Mouse (Mus musculus) forebrain, embryonic 15.5 days (tissue): ENCODE data around the gene Aup1. TPM values are rescaled to one million over a fixed set of nuclear protein-coding genes. Genes with fewer than 3 reads are reported as not detected.

Experiments used
- ATAC-seq: fragments of 200-750 bp; cut with Nextera tagmentation; replicated peaks from 2 replicates; pipeline ENCODE4 v1.8.0; 2017; ENCODE audit warnings: mild to moderate bottlenecking, moderate TSS enrichment, moderate library complexity
- H3K27ac ChIP-seq: fragments of 300-500 bp; sonication (generic); replicated peaks from 2 replicates; pipeline ENCODE4 v1.5.1; 2015; ENCODE audit warnings: mild to moderate bottlenecking, inconsistent platforms
- H3K27me3 ChIP-seq: fragments of 300-500 bp; sonication (generic); 2 replicates; pipeline ENCODE4 v1.6.1; 2015; ENCODE audit warnings: inconsistent platforms
- H3K36me3 ChIP-seq: fragments of 300-500 bp; sonication (generic); 2 replicates; pipeline ENCODE4 v1.6.1; 2015; ENCODE audit warnings: mild to moderate bottlenecking, inconsistent platforms
- H3K4me1 ChIP-seq: fragments of 300-500 bp; sonication (generic); 2 replicates; pipeline ENCODE4 v1.6.1; 2015; ENCODE audit warnings: inconsistent platforms
- H3K4me2 ChIP-seq: fragments of 300-500 bp; sonication (generic); replicated peaks from 2 replicates; pipeline ENCODE4 v1.6.1; 2015; ENCODE audit warnings: mild to moderate bottlenecking, inconsistent platforms
- H3K4me3 ChIP-seq: fragments of 300-500 bp; sonication (generic); 2 replicates; pipeline ENCODE4 v1.5.1; 2015; ENCODE audit warnings: mild to moderate bottlenecking, inconsistent platforms
- H3K9ac ChIP-seq: fragments of 300-500 bp; sonication (generic); replicated peaks from 2 replicates; pipeline ENCODE4 v1.6.1; 2015; ENCODE audit warnings: mild to moderate bottlenecking, inconsistent platforms
- H3K9me3 ChIP-seq: fragments of 300-500 bp; sonication (generic); 2 replicates; pipeline ENCODE4 v1.6.1; 2016; ENCODE audit warnings: inconsistent platforms
- WGBS: fragments of 180-500 bp; shearing (Covaris S2); methylation state at CpG from one replicate; pipeline ENCODE4 v1.1.7; 2015; ENCODE audit warnings: mixed read lengths; 5-methylcytosine and 5-hydroxymethylcytosine counted together
- polyA plus RNA-seq: library from polyadenylated mRNA; unstranded; fragments of >200 nt; fragmentation: Nextera tagmentation; extraction: Ambion mirVana; gene quantifications from 2 replicates; pipeline ENCODE4 v1.2.1, GENCODE M21; 2015

Aup1 gene
- polyA plus RNA-seq, 1 experiment from 2014 or later = 161 TPM

- WGBS = 75% methylated on average over 3 of the region's 3 CpGs
- Histone ChIP-seq H3K9me3 (no peaks in the 10 kb centered on the region), H3K4me1 (no peaks in the 10 kb centered on the region), H3K4me3 (no peak overlapping the region), H3K36me3 (no peaks in the 10 kb centered on the region), H3K4me2 (no peak overlapping the region), H3K27ac (no peak overlapping the region), H3K9ac (no peak overlapping the region), H3K27me3 (no peaks in the 10 kb centered on the region)
- no peak for ATAC-seq
These were observed 35.3 kb upstream of the Aup1 start for GRCm38 (mm10) chr6:83019044-83019443.

GRCm38 (mm10) chr6:83020121-83020520 lies 34.2 kb upstream of the Aup1 start:
- no peaks in the 10 kb centered on the region for H3K4me1 ChIP-seq
- H3K27ac ChIP-seq = no peak overlapping the region
- H3K36me3 ChIP-seq = no peaks in the 10 kb centered on the region
- H3K4me3 ChIP-seq = no peak overlapping the region
- H3K9me3 ChIP-seq = no peaks in the 10 kb centered on the region
- WGBS = 87% methylated on average over 6 of the region's 6 CpGs
- H3K27me3 ChIP-seq = no peaks in the 10 kb centered on the region
- no peak overlapping the region for H3K9ac ChIP-seq
- no peak for ATAC-seq
- H3K4me2 ChIP-seq = no peak overlapping the region

- no peak overlapping the region for H3K9ac ChIP-seq
- no peaks in the 10 kb centered on the region for H3K9me3 ChIP-seq
- ATAC-seq = no peak
- H3K27me3 ChIP-seq = no peaks in the 10 kb centered on the region
- no peaks in the 10 kb centered on the region for H3K36me3 ChIP-seq
- WGBS = 85% methylated on average over 4 of the region's 4 CpGs
- no peaks in the 10 kb centered on the region for H3K4me1 ChIP-seq
- H3K4me2 ChIP-seq = no peak overlapping the region
- H3K27ac ChIP-seq = no peak overlapping the region
- H3K4me3 ChIP-seq = no peak overlapping the region
These were observed 33.3 kb upstream of the Aup1 start for GRCm38 (mm10) chr6:83020836-83021593.

- H3K9ac ChIP-seq = no peak overlapping the region
- H3K27ac ChIP-seq = no peak overlapping the region
- H3K4me2 ChIP-seq = no peak overlapping the region
- ATAC-seq = no peak
- H3K4me3 ChIP-seq = no peak overlapping the region
- H3K36me3 ChIP-seq = no peaks in the 10 kb centered on the region
- no peaks in the 10 kb centered on the region for H3K27me3 ChIP-seq
- H3K9me3 ChIP-seq = no peaks in the 10 kb centered on the region
- no peaks in the 10 kb centered on the region for H3K4me1 ChIP-seq
- 85% methylated on average over 9 of the region's 9 CpGs for WGBS
These were observed 31.3 kb upstream of the Aup1 start for GRCm38 (mm10) chr6:83023008-83023407.

- ATAC-seq = no peak
- WGBS = 86% methylated on average over 2 of the region's 2 CpGs
- H3K36me3 ChIP-seq = no peaks in the 10 kb centered on the region
- no peak overlapping the region for H3K4me2 ChIP-seq
- H3K4me1 ChIP-seq = no peaks in the 10 kb centered on the region
- H3K27me3 ChIP-seq = no peaks in the 10 kb centered on the region
- no peaks in the 10 kb centered on the region for H3K9me3 ChIP-seq
- no peak overlapping the region for H3K9ac ChIP-seq
- no peak overlapping the region for H3K27ac ChIP-seq
- H3K4me3 ChIP-seq = no peak overlapping the region
These were observed 30.5 kb upstream of the Aup1 start for GRCm38 (mm10) chr6:83023786-83024185.

GRCm38 (mm10) chr6:83024421-83024820 lies 29.9 kb upstream of the Aup1 start:
- H3K9ac ChIP-seq = no peak overlapping the region
- H3K4me1 ChIP-seq = no peaks in the 10 kb centered on the region
- H3K4me2 ChIP-seq = no peak overlapping the region
- H3K9me3 ChIP-seq = no peaks in the 10 kb centered on the region
- no peak overlapping the region for H3K4me3 ChIP-seq
- H3K27me3 ChIP-seq = peaks cover 5% of the 10 kb centered on the region; the same call in 1 of the 2 replicates
- ATAC-seq = no peak
- 76% methylated on average over 4 of the region's 4 CpGs for WGBS
- H3K27ac ChIP-seq = no peak overlapping the region
- no peaks in the 10 kb centered on the region for H3K36me3 ChIP-seq

- H3K27me3 ChIP-seq = peaks cover 5% of the 10 kb centered on the region; the same call in 1 of the 2 replicates
- H3K36me3 ChIP-seq = no peaks in the 10 kb centered on the region
- H3K9me3 ChIP-seq = no peaks in the 10 kb centered on the region
- no peak overlapping the region for H3K27ac ChIP-seq
- WGBS = 96% methylated on average over 4 of the region's 4 CpGs
- no peak for ATAC-seq
- H3K4me1 ChIP-seq = no peaks in the 10 kb centered on the region
- no peak overlapping the region for H3K4me3 ChIP-seq
- no peak overlapping the region for H3K4me2 ChIP-seq
- no peak overlapping the region for H3K9ac ChIP-seq
These were observed 29.1 kb upstream of the Aup1 start for GRCm38 (mm10) chr6:83025221-83025620.

GRCm38 (mm10) chr6:83027293-83027692 lies 27.0 kb upstream of the Aup1 start:
- no peak overlapping the region for H3K27ac ChIP-seq
- no peak for ATAC-seq
- no peaks in the 10 kb centered on the region for H3K9me3 ChIP-seq
- no peak overlapping the region for H3K4me3 ChIP-seq
- 69% methylated on average over 8 of the region's 8 CpGs for WGBS
- H3K36me3 ChIP-seq = no peaks in the 10 kb centered on the region
- H3K9ac ChIP-seq = no peak overlapping the region
- peaks cover 21% of the 10 kb centered on the region; the same call in 1 of the 2 replicates for H3K27me3 ChIP-seq
- H3K4me2 ChIP-seq = no peak overlapping the region
- H3K4me1 ChIP-seq = peaks cover 3% of the 10 kb centered on the region

GRCm38 (mm10) chr6:83027706-83028105 lies 26.6 kb upstream of the Aup1 start:
- Histone ChIP-seq H3K27ac (no peak overlapping the region), H3K36me3 (no peaks in the 10 kb centered on the region), H3K27me3 (peaks cover 22% of the 10 kb centered on the region; the same call in 1 of the 2 replicates), H3K4me2 (no peak overlapping the region), H3K9ac (no peak overlapping the region), H3K4me3 (no peak overlapping the region), H3K9me3 (no peaks in the 10 kb centered on the region), H3K4me1 (peaks cover 7% of the 10 kb centered on the region)
- ATAC-seq = no peak
- 58% methylated on average over 8 of the region's 9 CpGs for WGBS

- no peak overlapping the region for H3K9ac ChIP-seq
- no peak for ATAC-seq
- 20% methylated on average over 10 of the region's 10 CpGs for WGBS
- H3K36me3 ChIP-seq = no peaks in the 10 kb centered on the region
- H3K4me2 ChIP-seq = no peak overlapping the region
- H3K9me3 ChIP-seq = no peaks in the 10 kb centered on the region
- no peak overlapping the region for H3K27ac ChIP-seq
- H3K4me3 ChIP-seq = no peak overlapping the region
- H3K27me3 ChIP-seq = peaks cover 26% of the 10 kb centered on the region; the same call in 1 of the 2 replicates
- H3K4me1 ChIP-seq = peaks cover 27% of the 10 kb centered on the region
These were observed 24.5 kb upstream of the Aup1 start for GRCm38 (mm10) chr6:83029777-83030176.

GRCm38 (mm10) chr6:83031111-83031510 lies 23.2 kb upstream of the Aup1 start:
- H3K4me3 ChIP-seq = no peak overlapping the region
- WGBS = 59% methylated on average over 7 of the region's 7 CpGs
- no peak overlapping the region for H3K4me2 ChIP-seq
- peaks cover 26% of the 10 kb centered on the region; the same call in 1 of the 2 replicates for H3K27me3 ChIP-seq
- no peaks in the 10 kb centered on the region for H3K9me3 ChIP-seq
- no peak overlapping the region for H3K27ac ChIP-seq
- H3K4me1 ChIP-seq = peaks cover 27% of the 10 kb centered on the region
- ATAC-seq = no peak
- no peaks in the 10 kb centered on the region for H3K36me3 ChIP-seq
- H3K9ac ChIP-seq = no peak overlapping the region

- peaks cover 26% of the 10 kb centered on the region; the same call in 1 of the 2 replicates for H3K27me3 ChIP-seq
- peak overlapping the region; percentile 94 for H3K4me2 ChIP-seq
- no peaks in the 10 kb centered on the region for H3K36me3 ChIP-seq
- 0 out of 2 replicates have a peak overlapping the region, but pooled peaks have one; percentile 51 for H3K9ac ChIP-seq
- H3K9me3 ChIP-seq = no peaks in the 10 kb centered on the region
- H3K27ac ChIP-seq = no peak overlapping the region
- peak overlapping the region; percentile 55 for H3K4me3 ChIP-seq
- WGBS = 27% methylated on average over 18 of the region's 18 CpGs
- ATAC-seq = no peak
- H3K4me1 ChIP-seq = peaks cover 27% of the 10 kb centered on the region
These were observed 22.3 kb upstream of the Aup1 start for GRCm38 (mm10) chr6:83031921-83032590.
